Mouse (Mus musculus) forebrain, embryonic 12.5 days (tissue): ENCODE results near the gene Tssk6. TPM values are rescaled to one million over a fixed set of nuclear protein-coding genes. Genes with fewer than 3 reads are reported as not detected.
A peak's percentile ranks its signal among the peaks of the same experiment; 100 is the strongest.

Experiments
- ATAC-seq: fragments of 200-750 bp; cut with Nextera tagmentation; 2 replicates; pipeline ENCODE4 v1.8.0; 2017; ENCODE audit warnings: moderate TSS enrichment; ENCODE audit not compliant: low FRiP score
- H3K27ac ChIP-seq: fragments of 300-500 bp; sonication (generic); 2 replicates; pipeline ENCODE4 v1.5.1; 2016; ENCODE audit warnings: mild to moderate bottlenecking
- H3K27me3 ChIP-seq: fragments of 300-500 bp; sonication (generic); 2 replicates; pipeline ENCODE4 v1.6.1; 2016; ENCODE audit warnings: mild to moderate bottlenecking
- H3K36me3 ChIP-seq: fragments of 300-500 bp; sonication (generic); replicated peaks from 2 replicates; pipeline ENCODE4 v1.6.1; 2016; ENCODE audit warnings: mild to moderate bottlenecking
- H3K4me1 ChIP-seq: fragments of 300-500 bp; sonication (generic); 2 replicates; pipeline ENCODE4 v1.6.1; 2016
- H3K4me2 ChIP-seq: fragments of 300-500 bp; sonication (generic); 2 replicates; pipeline ENCODE4 v1.6.1; 2016; ENCODE audit warnings: mild to moderate bottlenecking, moderate library complexity
- H3K4me3 ChIP-seq: fragments of 300-500 bp; sonication (generic); replicated peaks from 2 replicates; pipeline ENCODE4 v1.5.1; 2016; ENCODE audit warnings: mild to moderate bottlenecking
- H3K9ac ChIP-seq: fragments of 300-500 bp; sonication (generic); 2 replicates; pipeline ENCODE4 v1.6.1; 2016; ENCODE audit warnings: mild to moderate bottlenecking
- H3K9me3 ChIP-seq: fragments of 300-500 bp; sonication (generic); 2 replicates; pipeline ENCODE4 v1.6.1; 2016
- WGBS: fragments of 180-500 bp; shearing (Covaris S2); methylation state at CpG from one replicate; pipeline ENCODE4 v1.1.7; 2016; 5-methylcytosine and 5-hydroxymethylcytosine counted together
- polyA plus RNA-seq: library from polyadenylated mRNA; unstranded; fragments of >200 nt; fragmentation: Nextera tagmentation; extraction: Ambion mirVana; gene quantifications from 2 replicates; pipeline ENCODE4 v1.2.1, GENCODE M21; 2016

The Tssk6 gene
- polyA plus RNA-seq, 1 experiment from 2014 or later: 4.3 TPM

DNA sequence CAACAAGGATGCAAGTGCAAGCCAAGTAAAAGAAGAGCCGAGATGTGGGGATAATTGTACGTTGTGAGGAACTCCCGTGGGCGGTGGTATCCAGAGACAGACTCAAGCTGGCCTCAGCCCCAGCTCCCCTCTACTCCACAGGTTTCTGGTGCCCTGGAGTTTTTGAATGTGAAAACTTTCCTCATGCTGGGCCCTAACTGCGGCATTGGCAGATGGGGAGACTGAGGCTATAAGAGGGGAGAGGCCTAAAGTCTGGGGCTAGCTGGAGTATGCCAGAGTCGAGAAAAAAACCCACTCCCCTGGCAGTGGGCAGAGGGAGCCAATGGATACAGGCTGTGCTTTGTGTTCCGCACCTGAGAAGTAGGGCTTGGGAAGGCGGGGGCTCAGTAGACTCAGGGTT is 2.1 kb downstream of the Tssk6 start:
- Histone ChIP-seq H3K27ac (no peak overlapping the region), H3K4me2 (peak overlapping the region; percentile 89), H3K4me1 (peaks cover 37% of the 10 kb centered on the region), H3K36me3 (peaks cover 29% of the 10 kb centered on the region), H3K4me3 (peak overlapping the region; percentile 69; the same call in 1 of the 2 replicates), H3K27me3 (no peaks in the 10 kb centered on the region), H3K9ac (no peak overlapping the region), H3K9me3 (no peaks in the 10 kb centered on the region)
- no peak for ATAC-seq
- 85% methylated on average over 8 of the region's 8 CpGs for WGBS

- Histone ChIP-seq H3K9me3 (no peaks in the 10 kb centered on the region), H3K4me2 (no peak overlapping the region), H3K4me1 (peaks cover 21% of the 10 kb centered on the region), H3K9ac (no peak overlapping the region), H3K4me3 (no peak overlapping the region), H3K27me3 (no peaks in the 10 kb centered on the region), H3K27ac (no peak overlapping the region), H3K36me3 (peaks cover 46% of the 10 kb centered on the region)
- no peak for ATAC-seq
- WGBS: 90% methylated on average over 2 of the region's 2 CpGs
Observed at GRCm38 (mm10) chr8:69906260-69906659, 4.3 kb downstream of the Tssk6 start.

DNA sequence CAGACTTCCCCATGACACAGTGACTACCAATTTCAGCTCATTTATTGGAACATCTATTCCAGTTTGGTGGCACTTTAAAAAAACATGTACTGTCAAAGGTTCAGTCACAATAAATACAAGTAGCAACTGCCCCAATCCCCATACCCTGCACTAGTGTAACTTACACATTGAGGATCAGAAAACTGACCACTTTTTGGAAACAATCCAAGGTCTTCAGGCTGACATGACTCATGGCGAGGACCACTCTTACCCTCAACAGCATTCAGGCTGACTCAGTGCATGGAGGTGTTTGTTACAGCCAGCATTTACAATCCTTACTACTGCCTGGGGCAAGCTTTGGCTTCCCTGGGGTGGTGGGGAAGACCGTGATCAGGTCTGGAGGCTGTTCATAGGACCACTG is 5.1 kb downstream of the Tssk6 start:
- Histone ChIP-seq H3K9me3 (no peaks in the 10 kb centered on the region), H3K4me1 (peaks cover 18% of the 10 kb centered on the region), H3K4me3 (no peak overlapping the region), H3K9ac (no peak overlapping the region), H3K27ac (no peak overlapping the region), H3K36me3 (peaks cover 54% of the 10 kb centered on the region), H3K4me2 (no peak overlapping the region), H3K27me3 (no peaks in the 10 kb centered on the region)
- ATAC-seq: no peak
- 85% methylated on average over 2 of the region's 2 CpGs for WGBS

DNA sequence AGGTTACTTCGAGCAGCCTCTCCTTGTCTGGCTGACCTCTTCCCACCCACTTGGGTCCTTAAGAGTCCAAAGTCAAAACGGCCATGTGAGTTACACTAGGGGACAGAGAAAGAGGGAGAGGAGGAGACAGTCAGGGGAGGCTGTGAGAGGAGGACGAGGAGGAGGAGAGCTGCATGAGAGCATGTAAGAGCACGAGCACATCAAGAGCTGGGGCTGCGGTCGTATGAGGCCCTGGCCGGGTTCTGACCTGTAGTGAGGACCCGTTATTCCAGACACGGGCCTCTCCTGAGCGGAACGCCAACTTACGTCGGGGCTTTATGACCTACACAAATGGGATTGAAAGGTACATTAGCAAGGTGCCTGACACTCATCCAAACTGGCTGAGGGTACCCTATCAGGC is 9.9 kb downstream of the Tssk6 start:
- Histone ChIP-seq H3K9ac (no peak overlapping the region), H3K9me3 (no peaks in the 10 kb centered on the region), H3K27ac (no peak overlapping the region), H3K4me1 (no peaks in the 10 kb centered on the region), H3K36me3 (peaks cover 94% of the 10 kb centered on the region), H3K4me2 (no peak overlapping the region), H3K27me3 (no peaks in the 10 kb centered on the region), H3K4me3 (no peak overlapping the region)
- WGBS: 92% methylated on average over 13 of the region's 13 CpGs
- no peak for ATAC-seq

DNA sequence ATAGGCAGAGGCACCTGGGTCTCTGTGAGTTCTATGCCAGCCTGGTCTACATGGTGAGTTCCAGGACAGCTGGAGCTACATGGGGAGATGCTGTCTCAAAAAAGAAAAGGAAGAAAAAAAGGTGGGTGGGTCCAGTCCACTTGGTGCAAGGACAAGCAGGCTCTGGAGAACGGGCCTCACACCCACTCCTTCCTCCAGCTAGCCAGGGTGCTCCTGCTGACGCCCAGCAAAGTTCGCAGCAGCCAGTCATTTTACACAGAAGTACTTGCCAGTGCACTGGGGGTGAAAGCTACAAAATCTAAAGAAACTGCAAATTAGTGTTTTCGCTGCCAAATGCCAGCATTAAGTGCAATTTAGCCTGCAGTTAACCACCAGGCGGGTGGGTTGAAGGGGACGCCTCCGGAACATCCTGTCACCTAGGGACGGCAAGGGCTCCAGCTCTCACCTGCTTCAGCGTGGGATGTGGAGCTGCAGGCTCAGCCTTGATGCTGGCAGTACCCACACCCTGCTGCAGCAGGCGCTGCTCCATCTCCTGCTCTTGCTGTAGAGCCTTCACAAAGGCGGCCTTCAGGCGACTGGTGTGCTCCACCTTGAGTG is 10.6 kb downstream of the Tssk6 start:
- no peak overlapping the region for H3K4me2 ChIP-seq
- no peaks in the 10 kb centered on the region for H3K27me3 ChIP-seq
- no peaks in the 10 kb centered on the region for H3K4me1 ChIP-seq
- no peaks in the 10 kb centered on the region for H3K9me3 ChIP-seq
- no peak overlapping the region for H3K27ac ChIP-seq
- 86% methylated on average over 12 of the region's 12 CpGs for WGBS
- ATAC-seq: no peak
- peaks cover 96% of the 10 kb centered on the region for H3K36me3 ChIP-seq
- H3K9ac ChIP-seq: no peak overlapping the region
- no peak overlapping the region for H3K4me3 ChIP-seq

GRCm38 (mm10) chr8:69914526-69914925 is 12.5 kb downstream of the Tssk6 start:
- Histone ChIP-seq H3K9me3 (no peaks in the 10 kb centered on the region), H3K4me1 (no peaks in the 10 kb centered on the region), H3K27ac (no peak overlapping the region), H3K9ac (no peak overlapping the region), H3K4me2 (no peak overlapping the region), H3K27me3 (no peaks in the 10 kb centered on the region), H3K4me3 (no peak overlapping the region), H3K36me3 (peaks cover 82% of the 10 kb centered on the region)
- 88% methylated on average over 4 of the region's 4 CpGs for WGBS
- no peak for ATAC-seq

DNA sequence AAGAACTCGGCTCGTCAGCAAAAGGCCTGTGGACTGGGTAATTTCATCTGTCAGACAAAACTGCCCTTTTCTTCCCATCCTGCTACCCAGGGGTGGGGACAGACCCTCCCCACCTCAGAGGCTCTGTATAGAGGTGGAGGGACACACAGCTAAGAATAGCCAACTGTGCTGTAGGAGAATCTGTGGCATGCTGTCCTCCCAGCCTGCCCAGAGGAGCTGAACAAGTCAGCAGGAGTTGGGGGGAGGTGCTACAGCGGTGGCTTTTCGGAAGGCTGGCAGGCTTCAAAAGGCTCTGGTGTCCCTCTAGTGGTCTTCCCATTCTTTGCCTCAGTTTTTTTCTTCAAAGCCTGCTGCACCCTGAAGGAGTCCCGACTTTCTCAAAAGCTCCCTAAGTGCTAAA is 13.8 kb downstream of the Tssk6 start:
- Histone ChIP-seq H3K27ac (no peak overlapping the region), H3K4me1 (peaks cover 10% of the 10 kb centered on the region), H3K9me3 (no peaks in the 10 kb centered on the region), H3K9ac (no peak overlapping the region), H3K4me3 (no peak overlapping the region), H3K36me3 (peaks cover 69% of the 10 kb centered on the region), H3K27me3 (no peaks in the 10 kb centered on the region), H3K4me2 (no peak overlapping the region)
- no peak for ATAC-seq
- 49% methylated on average over 5 of the region's 5 CpGs for WGBS

GRCm38 (mm10) chr8:69918506-69918905 is 16.5 kb downstream of the Tssk6 start:
- H3K4me2 ChIP-seq: no peak overlapping the region
- H3K27me3 ChIP-seq: no peaks in the 10 kb centered on the region
- ATAC-seq: 0 out of 2 replicates have a peak, but pooled peaks have one; percentile 2
- H3K9ac ChIP-seq: no peak overlapping the region
- no peak overlapping the region for H3K4me3 ChIP-seq
- peaks cover 42% of the 10 kb centered on the region for H3K36me3 ChIP-seq
- no peak overlapping the region for H3K27ac ChIP-seq
- H3K9me3 ChIP-seq: no peaks in the 10 kb centered on the region
- peaks cover 18% of the 10 kb centered on the region for H3K4me1 ChIP-seq

DNA sequence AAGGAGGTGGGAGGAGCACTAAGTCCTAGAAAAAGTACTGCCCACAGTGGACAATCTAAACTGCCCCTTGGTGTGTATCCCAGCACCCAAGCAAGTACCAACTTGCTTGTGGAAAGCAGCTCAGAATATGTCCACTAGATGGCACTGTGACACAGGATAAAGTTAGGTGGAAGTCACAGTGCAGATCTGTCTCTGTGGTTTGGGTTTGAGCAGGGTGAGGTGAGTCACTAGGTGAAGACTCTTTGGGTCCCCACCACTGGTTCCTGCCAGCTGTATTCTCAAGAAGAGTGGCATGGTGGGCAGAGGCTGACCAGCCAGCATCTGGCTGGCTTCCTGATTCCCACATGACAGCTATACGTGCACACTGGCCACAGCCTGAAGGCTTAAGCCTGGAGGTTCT is 17.0 kb downstream of the Tssk6 start:
- ATAC-seq: peak; percentile 65

DNA sequence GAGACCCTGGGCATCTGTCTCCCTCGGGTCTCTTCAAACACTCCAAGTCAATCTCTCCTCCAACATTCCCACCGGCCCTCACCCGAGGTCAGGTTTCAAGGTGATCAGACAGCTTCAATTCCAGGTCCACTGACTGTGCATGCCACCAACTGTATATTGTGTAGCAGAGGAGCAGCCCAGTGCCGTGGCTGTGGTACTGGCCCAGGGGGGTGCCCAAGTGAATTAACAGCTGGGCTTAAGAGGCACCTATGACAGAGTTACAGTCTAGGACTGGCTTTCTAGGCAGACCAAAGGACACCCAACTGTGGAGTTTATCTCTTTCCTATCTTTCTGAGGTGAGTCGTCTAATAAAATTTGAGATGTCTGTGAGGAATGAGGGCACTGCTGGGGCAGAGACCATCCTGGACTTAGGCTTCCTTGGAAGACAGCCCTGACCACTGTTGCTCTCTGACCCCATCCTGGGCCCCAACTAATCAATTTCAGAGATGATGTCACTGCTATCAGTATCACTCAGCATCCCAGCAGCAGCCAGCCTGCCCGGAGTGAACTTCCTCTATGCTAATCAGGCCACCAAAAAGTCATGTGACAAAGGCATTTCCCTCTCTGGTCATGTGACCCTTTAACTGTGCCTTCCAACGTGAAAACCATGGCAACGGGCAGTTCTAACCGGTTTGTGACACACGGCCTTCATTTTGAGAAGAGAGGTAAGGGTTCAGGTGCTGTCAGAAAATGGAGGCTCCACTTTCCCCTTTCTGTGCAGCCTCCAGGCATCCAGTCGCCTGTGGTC is 18.1 kb downstream of the Tssk6 start:
- Histone ChIP-seq H3K9me3 (no peaks in the 10 kb centered on the region), H3K27me3 (no peaks in the 10 kb centered on the region), H3K27ac (peak overlapping the region; percentile 76), H3K4me1 (peaks cover 18% of the 10 kb centered on the region), H3K36me3 (peaks cover 26% of the 10 kb centered on the region), H3K9ac (peak overlapping the region; percentile 21; the same call in 1 of the 2 replicates), H3K4me2 (no peak overlapping the region), H3K4me3 (no peak overlapping the region)
- ATAC-seq: peak; percentile 78
- 49% methylated on average over 11 of the region's 11 CpGs for WGBS

More for the DNA sequence above, 17.0 kb downstream of the Tssk6 start:
- Histone ChIP-seq H3K36me3 (peaks cover 37% of the 10 kb centered on the region), H3K27ac (peak overlapping the region; percentile 25; the same call in 1 of the 2 replicates), H3K4me1 (peaks cover 18% of the 10 kb centered on the region), H3K4me3 (no peak overlapping the region), H3K27me3 (no peaks in the 10 kb centered on the region), H3K9ac (no peak overlapping the region), H3K4me2 (no peak overlapping the region), H3K9me3 (no peaks in the 10 kb centered on the region)
- WGBS: 58% methylated on average over 1 of the region's 1 CpGs

DNA sequence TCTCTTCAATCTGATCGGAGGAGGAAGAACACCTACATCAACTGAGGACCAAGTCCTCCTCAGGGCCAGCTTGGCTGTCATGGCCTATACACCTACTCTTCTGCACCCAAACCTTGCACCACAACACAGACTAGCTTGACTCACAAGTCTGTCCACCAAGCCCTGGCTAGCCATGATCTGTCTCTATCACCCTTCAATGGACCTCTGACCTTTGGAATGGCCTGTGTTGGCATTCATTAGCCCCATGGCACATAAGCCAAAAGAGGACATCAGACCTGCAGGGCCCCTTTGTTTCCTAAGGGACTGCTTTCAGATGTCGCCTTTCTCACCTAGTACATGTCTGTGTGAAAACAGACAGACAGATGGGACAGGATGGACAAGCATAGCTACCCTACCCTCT is 19.2 kb downstream of the Tssk6 start:
- Histone ChIP-seq H3K27me3 (no peaks in the 10 kb centered on the region), H3K9me3 (no peaks in the 10 kb centered on the region), H3K36me3 (peaks cover 16% of the 10 kb centered on the region), H3K9ac (peak overlapping the region; percentile 21; the same call in 1 of the 2 replicates), H3K4me1 (peaks cover 18% of the 10 kb centered on the region), H3K4me2 (no peak overlapping the region), H3K4me3 (no peak overlapping the region), H3K27ac (peak overlapping the region; percentile 76)
- no peak for ATAC-seq
- 94% methylated on average over 2 of the region's 2 CpGs for WGBS

GRCm38 (mm10) chr8:69923986-69924385 is 22.0 kb downstream of the Tssk6 start:
- Histone ChIP-seq H3K36me3 (no peaks in the 10 kb centered on the region), H3K9me3 (no peaks in the 10 kb centered on the region), H3K4me3 (no peak overlapping the region), H3K27me3 (no peaks in the 10 kb centered on the region), H3K9ac (no peak overlapping the region), H3K4me1 (peaks cover 18% of the 10 kb centered on the region), H3K27ac (no peak overlapping the region), H3K4me2 (no peak overlapping the region)
- ATAC-seq: no peak
- 86% methylated on average over 1 of the region's 1 CpGs for WGBS

DNA sequence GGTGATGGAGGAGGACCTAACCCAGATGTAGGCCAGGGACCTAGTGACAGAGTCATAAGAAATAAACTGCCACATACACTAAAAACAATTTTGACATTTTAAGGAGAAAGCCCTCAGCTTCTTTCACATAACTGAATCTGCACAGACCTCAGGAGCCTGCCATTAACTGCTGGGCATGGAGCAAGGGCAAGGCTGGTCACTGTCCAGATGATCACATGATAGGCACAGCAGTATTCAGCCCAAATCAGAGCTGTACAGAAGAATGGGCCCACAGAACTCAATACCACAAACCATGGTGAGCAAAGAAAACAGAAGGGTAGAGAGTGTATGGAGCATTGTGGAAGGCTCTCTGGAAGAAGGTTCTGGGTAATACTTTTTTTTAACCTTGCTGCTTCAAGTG is 24.9 kb downstream of the Tssk6 start:
- Histone ChIP-seq H3K4me2 (no peak overlapping the region), H3K27me3 (no peaks in the 10 kb centered on the region), H3K4me1 (no peaks in the 10 kb centered on the region; the same call in 1 of the 2 replicates), H3K9ac (no peak overlapping the region), H3K4me3 (no peak overlapping the region), H3K36me3 (no peaks in the 10 kb centered on the region), H3K9me3 (no peaks in the 10 kb centered on the region), H3K27ac (no peak overlapping the region)
- no peak for ATAC-seq
